Mouse (Mus musculus): Measurements from ENCODE around the gene Vsig2. TPM values are rescaled to one million over a fixed set of nuclear protein-coding genes. Genes with fewer than 3 reads are reported as not detected.

Gene Vsig2
- polyA plus RNA-seq, 1 experiment from 2014 or later, result 57.6 TPM

- no peak for ATAC-seq (ENCODE audit: insufficient read depth, low FRiP score, low read depth)
- WGBS, result 92% methylated on average over 8 of the region's 8 CpGs
- H3K9ac ChIP-seq, result no peak overlapping the region
These were observed 20.1 kb upstream of the Vsig2 start for GRCm38 (mm10) chr9:37518991-37519390.

GRCm38 (mm10) chr9:37519995-37520394 lies 19.1 kb upstream of the Vsig2 start:
- ATAC-seq (ENCODE audit: insufficient read depth, low FRiP score, low read depth), result no peak
- Histone ChIP-seq H3K36me3 (peaks cover 13% of the 10 kb centered on the region; the same call in 1 of the 2 replicates), H3K4me1 (no peaks in the 10 kb centered on the region), H3K9me3 (no peaks in the 10 kb centered on the region), H3K4me2 (no peak overlapping the region), H3K27ac (no peak overlapping the region), H3K9ac (no peak overlapping the region), H3K4me3 (replicated peaks) (no peak overlapping the region), H3K27me3 (replicated peaks) (no peaks in the 10 kb centered on the region)
- WGBS, result 86% methylated on average over 2 of the region's 2 CpGs

More at GRCm38 (mm10) chr9:37518991-37519390, 20.1 kb upstream of the Vsig2 start:
- Histone ChIP-seq H3K9me3 (no peaks in the 10 kb centered on the region), H3K4me2 (no peak overlapping the region), H3K27ac (no peak overlapping the region), H3K36me3 (peaks cover 9% of the 10 kb centered on the region; the same call in 1 of the 2 replicates), H3K4me1 (0 out of 2 replicates have a peak, but pooled peaks cover under 1% of the 10 kb centered on the region), H3K27me3 (replicated peaks) (no peaks in the 10 kb centered on the region), H3K4me3 (replicated peaks) (no peak overlapping the region)

GRCm38 (mm10) chr9:37525461-37525860 lies 13.6 kb upstream of the Vsig2 start:
- H3K4me1 ChIP-seq, result peaks cover 17% of the 10 kb centered on the region
- no peak overlapping the region for H3K27ac ChIP-seq
- peaks cover 27% of the 10 kb centered on the region for H3K27me3 ChIP-seq (replicated peaks)
- H3K36me3 ChIP-seq, result peaks cover 18% of the 10 kb centered on the region; the same call in 1 of the 2 replicates
- H3K4me2 ChIP-seq, result no peak overlapping the region
- H3K9ac ChIP-seq, result no peak overlapping the region
- no peaks in the 10 kb centered on the region for H3K9me3 ChIP-seq
- 83% methylated on average over 2 of the region's 2 CpGs for WGBS
- H3K4me3 ChIP-seq (replicated peaks), result no peak overlapping the region
- ATAC-seq (ENCODE audit: insufficient read depth, low FRiP score, low read depth), result no peak

GRCm38 (mm10) chr9:37526443-37527395 lies 12.3 kb upstream of the Vsig2 start:
- Histone ChIP-seq H3K4me3 (replicated peaks) (0 out of 2 replicates have a peak overlapping the region, but pooled peaks have one; percentile 25), H3K27me3 (replicated peaks) (peaks cover 30% of the 10 kb centered on the region), H3K4me1 (peaks cover 27% of the 10 kb centered on the region), H3K4me2 (peak overlapping the region; percentile 40), H3K36me3 (peaks cover 18% of the 10 kb centered on the region; the same call in 1 of the 2 replicates), H3K9ac (no peak overlapping the region), H3K27ac (no peak overlapping the region), H3K9me3 (no peaks in the 10 kb centered on the region)
- 30% methylated on average over 21 of the region's 21 CpGs for WGBS
- ATAC-seq (ENCODE audit: insufficient read depth, low FRiP score, low read depth), result no peak

- Histone ChIP-seq H3K9me3 (no peaks in the 10 kb centered on the region), H3K27ac (peak within 1 kb of the TSS; percentile 21), H3K36me3 (peaks cover 18% of the 10 kb centered on the region; the same call in 1 of the 2 replicates), H3K4me2 (peak within 1 kb of the TSS; percentile 40), H3K9ac (no peak within 1 kb of the TSS), H3K4me3 (replicated peaks) (peak within 1 kb of the TSS; percentile 25), H3K27me3 (replicated peaks) (peaks cover 30% of the 10 kb centered on the region), H3K4me1 (peaks cover 27% of the 10 kb centered on the region)
- no peak for ATAC-seq (ENCODE audit: insufficient read depth, low FRiP score, low read depth)
- WGBS, result 15% methylated on average over 41 of the region's 41 CpGs
These were observed 11.4 kb upstream of the Vsig2 start, which contains the start of gene Esam for GRCm38 (mm10) chr9:37527396-37528224. Gene Esam, plus strand, starts transcription at chr9:37528078.

- WGBS, result 42% methylated on average over 9 of the region's 9 CpGs
- Histone ChIP-seq H3K36me3 (peaks cover 11% of the 10 kb centered on the region; the same call in 1 of the 2 replicates), H3K4me3 (replicated peaks) (peak overlapping the region; percentile 25), H3K27ac (peak overlapping the region; percentile 21), H3K27me3 (replicated peaks) (peaks cover 30% of the 10 kb centered on the region), H3K4me1 (peaks cover 27% of the 10 kb centered on the region), H3K9ac (no peak overlapping the region), H3K4me2 (peak overlapping the region; percentile 40), H3K9me3 (no peaks in the 10 kb centered on the region)
- ATAC-seq (ENCODE audit: insufficient read depth, low FRiP score, low read depth), result no peak
These were observed 10.7 kb upstream of the Vsig2 start for GRCm38 (mm10) chr9:37528225-37528970.

GRCm38 (mm10) chr9:37530031-37530887 lies 8.8 kb upstream of the Vsig2 start:
- peak overlapping the region; percentile 31 for H3K27ac ChIP-seq
- 0 out of 2 replicates have a peak, but pooled peaks cover 5% of the 10 kb centered on the region for H3K36me3 ChIP-seq
- peak overlapping the region; percentile 82 for H3K4me2 ChIP-seq
- peak; percentile 47; the same call in 1 of the 2 replicates for ATAC-seq (ENCODE audit: insufficient read depth, low FRiP score, low read depth)
- H3K27me3 ChIP-seq (replicated peaks), result peaks cover 30% of the 10 kb centered on the region
- peaks cover 27% of the 10 kb centered on the region for H3K4me1 ChIP-seq
- H3K4me3 ChIP-seq (replicated peaks), result peak overlapping the region; percentile 37
- no peaks in the 10 kb centered on the region for H3K9me3 ChIP-seq
- 3% methylated on average over 32 of the region's 32 CpGs for WGBS
- H3K9ac ChIP-seq, result 0 out of 2 replicates have a peak overlapping the region, but pooled peaks have one; percentile 23

- peak; percentile 84; the same call in 1 of the 2 replicates for ATAC-seq (ENCODE audit: insufficient read depth, low FRiP score, low read depth)
- Histone ChIP-seq H3K4me3 (replicated peaks) (peak overlapping the region; percentile 37), H3K36me3 (0 out of 2 replicates have a peak, but pooled peaks cover 4% of the 10 kb centered on the region), H3K4me1 (peaks cover 27% of the 10 kb centered on the region), H3K9me3 (no peaks in the 10 kb centered on the region), H3K27me3 (replicated peaks) (peaks cover 30% of the 10 kb centered on the region), H3K4me2 (peak overlapping the region; percentile 82), H3K9ac (peak overlapping the region; percentile 23; the same call in 1 of the 2 replicates), H3K27ac (peak overlapping the region; percentile 31; the same call in 1 of the 2 replicates)
- WGBS, result 6% methylated on average over 31 of the region's 31 CpGs
These were observed 8.0 kb upstream of the Vsig2 start for GRCm38 (mm10) chr9:37530888-37531705.

GRCm38 (mm10) chr9:37536851-37537250 lies 2.2 kb upstream of the Vsig2 start:
- H3K4me3 ChIP-seq (replicated peaks), result no peak overlapping the region
- no peaks in the 10 kb centered on the region for H3K4me1 ChIP-seq
- H3K9ac ChIP-seq, result no peak overlapping the region
- WGBS, result 77% methylated on average over 4 of the region's 4 CpGs
- H3K27ac ChIP-seq, result no peak overlapping the region
- H3K36me3 ChIP-seq, result no peaks in the 10 kb centered on the region
- no peaks in the 10 kb centered on the region for H3K27me3 ChIP-seq (replicated peaks)
- ATAC-seq (ENCODE audit: insufficient read depth, low FRiP score, low read depth), result no peak
- no peak overlapping the region for H3K4me2 ChIP-seq
- no peaks in the 10 kb centered on the region for H3K9me3 ChIP-seq

Data from stomach, embryonic 15.5 days (tissue).